Mouse (Mus musculus) E14TG2a.4 (cell line): ENCODE measurements around the gene Hnrnpu.

Experiments used
- CTCF ChIP-seq: conservative IDR thresholded peaks from 2 replicates; pipeline ENCODE4 v1.5.1; 2014; ENCODE audit warnings: low read length
- NANOG ChIP-seq: IDR thresholded peaks from 2 replicates; pipeline ENCODE4 v1.6.1; 2014; ENCODE audit warnings: borderline replicate concordance, low read length, mixed read lengths

- TF ChIP-seq CTCF (no peak), NANOG (no peak)
Measured at GRCm38 (mm10) chr1:178342612-178343011, 5.0 kb upstream of the Hnrnpu start.
